Mouse (Mus musculus): ENCODE data around the gene Ccne1.
"Not testable (repeated sequence)": the region's sequence is repeated elsewhere in the genome, so short reads cannot be mapped to it uniquely, and the experiment has no call there.

Ccne1 gene

GRCm38 (mm10) chr7:38107371-38108259 lies at the start of gene Ccne1:
Gene Ccne1, minus strand, starts transcription at chr7:38107534.
- DNase-seq (ENCODE audit: low spot score) = peak; percentile 96

- DNase-seq (ENCODE audit: low spot score) = no peak
Measured at GRCm38 (mm10) chr7:38155829-38156228, 48.5 kb upstream of the Ccne1 start.

GRCm38 (mm10) chr7:38152571-38152970 lies 45.2 kb upstream of the Ccne1 start:
- no peak for DNase-seq (ENCODE audit: low spot score)

GRCm38 (mm10) chr7:38151706-38152312 lies 44.5 kb upstream of the Ccne1 start:
- no peak for DNase-seq (ENCODE audit: low spot score)

- DNase-seq (ENCODE audit: low spot score) = no peak
Measured at GRCm38 (mm10) chr7:38147477-38147876, 40.1 kb upstream of the Ccne1 start.

GRCm38 (mm10) chr7:38141747-38142545 lies 34.6 kb upstream of the Ccne1 start:
- peak; percentile 80 for DNase-seq (ENCODE audit: low spot score)

GRCm38 (mm10) chr7:38140324-38140723 lies 33.0 kb upstream of the Ccne1 start:
- no peak for DNase-seq (ENCODE audit: low spot score)

- no peak for DNase-seq (ENCODE audit: low spot score)
Measured at GRCm38 (mm10) chr7:38134471-38134870, 27.1 kb upstream of the Ccne1 start.

GRCm38 (mm10) chr7:38131186-38131585 lies 23.9 kb upstream of the Ccne1 start:
- peak; percentile 25 for DNase-seq (ENCODE audit: low spot score)

GRCm38 (mm10) chr7:38129986-38130729 lies 22.8 kb upstream of the Ccne1 start:
- no peak for DNase-seq (ENCODE audit: low spot score)

- DNase-seq (ENCODE audit: low spot score) = no peak
Measured at GRCm38 (mm10) chr7:38129491-38129890, 22.2 kb upstream of the Ccne1 start.

GRCm38 (mm10) chr7:38128256-38128655 lies 20.9 kb upstream of the Ccne1 start:
- not testable (repeated sequence) for DNase-seq (ENCODE audit: low spot score)

- no peak for DNase-seq (ENCODE audit: low spot score)
Measured at GRCm38 (mm10) chr7:38125565-38126159, 18.3 kb upstream of the Ccne1 start.

GRCm38 (mm10) chr7:38124164-38124563 lies 16.8 kb upstream of the Ccne1 start:
- DNase-seq (ENCODE audit: low spot score) = not testable (repeated sequence)

GRCm38 (mm10) chr7:38118594-38118993 lies 11.3 kb upstream of the Ccne1 start:
- no peak for DNase-seq (ENCODE audit: low spot score)

- no peak for DNase-seq (ENCODE audit: low spot score)
Measured at GRCm38 (mm10) chr7:38112451-38112850, 5.1 kb upstream of the Ccne1 start.

GRCm38 (mm10) chr7:38111996-38112395 lies 4.7 kb upstream of the Ccne1 start:
- DNase-seq (ENCODE audit: low spot score) = no peak

- DNase-seq (ENCODE audit: low spot score) = no peak
Measured at GRCm38 (mm10) chr7:38108260-38108632, 912 bp upstream of the Ccne1 start.

GRCm38 (mm10) chr7:38106711-38107311 lies 523 bp downstream of the Ccne1 start:
- DNase-seq (ENCODE audit: low spot score) = peak; percentile 49

GRCm38 (mm10) chr7:38105379-38105778 lies 2.0 kb downstream of the Ccne1 start:
- peak; percentile 88 for DNase-seq (ENCODE audit: low spot score)

GRCm38 (mm10) chr7:38104097-38104496 lies 3.2 kb downstream of the Ccne1 start:
- no peak for DNase-seq (ENCODE audit: low spot score)

All from c-Kit-positive CD71-positive TER-119-positive erythroid progenitor cells, embryonic 14.5 days (primary cell).